Mouse (Mus musculus): ENCODE results near the gene Psenen.

Psenen gene

DNA sequence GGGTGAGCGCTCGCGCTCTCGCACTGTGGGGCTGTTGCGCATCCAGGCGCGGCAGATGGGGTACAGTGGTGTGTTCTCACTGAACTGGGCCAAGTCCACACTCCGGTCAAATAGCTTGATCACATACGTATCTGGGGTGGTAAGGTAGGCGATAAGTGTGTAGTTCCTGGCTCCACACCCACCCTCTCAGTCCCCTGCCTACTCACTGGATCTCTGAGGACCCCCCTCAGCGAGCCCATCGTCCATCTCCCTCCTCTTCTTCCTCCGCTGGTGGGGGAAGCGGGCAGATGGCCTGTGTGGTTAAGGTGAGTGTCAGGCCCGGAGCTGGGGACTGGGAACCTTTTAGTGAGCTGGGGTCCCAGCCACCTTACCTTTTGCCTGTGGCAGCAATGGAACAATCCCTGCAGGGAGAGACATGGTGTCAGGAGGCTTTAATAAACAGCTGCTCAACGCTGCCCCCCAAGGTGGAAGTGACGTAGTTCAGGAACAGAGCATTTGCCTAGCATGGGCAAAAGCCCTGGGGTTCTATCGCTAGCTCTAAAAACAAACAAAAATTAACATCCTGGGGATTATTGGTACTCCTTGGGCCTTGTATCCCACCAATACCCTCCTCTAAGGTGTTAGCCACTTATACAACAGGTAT is 6.4 kb downstream of the Psenen start:
- in situ Hi-C loops (cut with MboI, MseI) = no loop called here

DNA sequence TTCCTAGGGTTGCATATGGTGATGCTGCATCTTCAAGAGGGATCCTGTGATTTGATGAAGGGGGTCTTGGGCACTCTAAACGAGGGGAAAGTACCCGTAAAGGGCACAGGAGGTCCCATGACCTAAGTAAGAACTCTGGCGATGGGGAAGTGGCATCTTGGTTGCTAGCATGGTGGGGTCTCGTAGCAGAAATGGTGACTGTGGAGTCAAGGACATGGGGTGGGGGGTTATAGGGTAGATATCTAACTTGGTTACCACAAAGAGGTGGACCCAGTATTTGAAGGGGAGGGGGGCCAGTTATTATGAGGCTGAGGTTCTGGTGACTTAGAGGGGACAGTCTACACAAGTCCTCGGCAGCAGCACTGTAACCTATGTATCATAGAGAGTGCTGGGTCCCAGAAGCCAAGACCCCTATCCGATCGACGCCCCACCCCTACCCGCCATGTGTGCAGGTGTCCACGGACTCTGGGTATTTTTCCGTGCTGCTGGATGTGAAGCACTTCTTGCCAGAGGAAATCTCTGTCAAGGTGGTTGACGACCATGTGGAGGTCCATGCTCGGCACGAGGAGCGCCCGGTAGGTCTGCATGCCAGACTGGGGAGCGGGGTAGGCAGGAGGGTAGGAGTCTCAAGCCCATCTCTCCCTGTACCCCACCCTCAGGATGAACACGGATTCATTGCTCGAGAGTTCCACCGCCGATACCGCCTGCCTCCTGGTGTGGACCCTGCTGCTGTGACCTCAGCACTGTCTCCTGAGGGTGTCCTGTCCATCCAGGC is 9.4 kb downstream of the Psenen start:
- in situ Hi-C loops (cut with MboI, MseI) = no loop called here

DNA sequence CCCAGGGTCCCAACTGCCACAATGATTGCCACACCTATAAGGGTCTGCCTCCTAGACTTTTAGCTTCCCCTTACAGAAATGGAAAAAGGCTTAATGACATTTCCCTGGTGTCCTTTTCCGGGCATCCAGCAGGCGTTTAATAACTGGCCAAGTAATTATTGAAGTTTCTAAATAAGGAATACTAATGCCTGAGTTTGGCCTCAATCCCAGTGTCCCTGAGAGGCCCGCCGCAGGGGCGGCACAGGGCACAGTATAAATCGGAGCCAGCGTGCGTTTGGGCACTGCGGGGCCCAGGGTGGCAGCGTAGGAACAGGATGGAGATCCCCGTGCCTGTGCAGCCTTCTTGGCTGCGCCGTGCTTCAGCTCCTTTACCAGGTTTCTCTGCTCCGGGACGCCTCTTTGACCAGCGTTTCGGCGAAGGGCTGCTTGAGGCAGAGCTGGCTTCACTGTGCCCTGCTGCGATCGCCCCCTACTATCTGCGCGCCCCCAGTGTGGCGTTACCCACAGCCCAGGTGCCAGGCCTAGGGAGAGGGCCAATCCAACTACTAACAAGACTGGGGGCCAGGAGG is 10.3 kb downstream of the Psenen start:
- in situ Hi-C loops (cut with MboI, MseI) = no loop called here

DNA sequence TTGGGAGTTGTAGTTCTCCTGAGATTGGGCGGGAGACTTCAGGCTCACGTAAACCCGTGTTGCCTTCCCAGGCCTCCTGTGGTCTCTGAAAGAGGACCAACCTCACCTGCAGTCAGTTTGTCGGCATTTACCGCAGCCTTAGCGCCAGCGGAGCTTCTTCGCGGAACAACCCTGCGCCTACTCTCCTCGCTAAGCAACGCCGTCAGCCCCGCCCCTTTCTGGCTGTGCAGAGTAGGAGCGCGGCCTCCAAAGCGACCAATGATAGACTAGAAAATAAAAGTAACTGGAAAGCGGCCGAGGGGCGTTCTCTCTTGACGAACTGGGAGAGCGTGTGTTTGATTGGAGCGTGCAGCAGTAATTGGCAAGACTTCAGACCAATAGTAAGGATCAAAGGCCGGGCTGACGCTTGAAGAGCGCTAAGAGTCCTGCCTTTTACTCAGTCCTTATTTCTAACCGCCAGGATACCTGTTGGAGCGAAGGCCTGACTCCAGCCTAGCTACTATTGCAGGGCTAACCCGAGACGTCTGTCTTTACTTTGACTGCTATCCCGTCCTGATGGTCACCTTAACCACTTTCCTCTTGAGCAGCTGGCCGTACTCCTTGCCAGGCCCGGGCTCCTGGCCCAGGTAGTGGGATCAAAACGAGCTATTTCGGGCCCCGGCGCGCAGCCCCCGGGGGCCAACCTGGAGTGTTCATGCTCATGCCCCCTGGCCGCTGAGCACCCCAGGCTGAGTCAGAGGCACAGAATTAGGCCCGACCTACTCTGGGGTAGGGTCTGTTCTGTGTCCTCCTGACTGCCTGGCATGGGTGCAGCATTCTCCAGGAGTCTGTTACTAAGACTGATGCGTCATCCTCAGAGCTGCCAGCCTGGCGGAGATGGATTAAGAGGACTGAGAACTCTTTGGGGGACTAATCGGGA is 11.1 kb downstream of the Psenen start, which contains the start of the genes Hspb6 and Proser3:
Hspb6 (plus strand) TSS at position 77 of the 919 bp plus-strand sequence.
Proser3 (minus strand) TSS at position 198 of the 919 bp plus-strand sequence.
- in situ Hi-C loops (cut with MboI, MseI) = no loop called here

DNA sequence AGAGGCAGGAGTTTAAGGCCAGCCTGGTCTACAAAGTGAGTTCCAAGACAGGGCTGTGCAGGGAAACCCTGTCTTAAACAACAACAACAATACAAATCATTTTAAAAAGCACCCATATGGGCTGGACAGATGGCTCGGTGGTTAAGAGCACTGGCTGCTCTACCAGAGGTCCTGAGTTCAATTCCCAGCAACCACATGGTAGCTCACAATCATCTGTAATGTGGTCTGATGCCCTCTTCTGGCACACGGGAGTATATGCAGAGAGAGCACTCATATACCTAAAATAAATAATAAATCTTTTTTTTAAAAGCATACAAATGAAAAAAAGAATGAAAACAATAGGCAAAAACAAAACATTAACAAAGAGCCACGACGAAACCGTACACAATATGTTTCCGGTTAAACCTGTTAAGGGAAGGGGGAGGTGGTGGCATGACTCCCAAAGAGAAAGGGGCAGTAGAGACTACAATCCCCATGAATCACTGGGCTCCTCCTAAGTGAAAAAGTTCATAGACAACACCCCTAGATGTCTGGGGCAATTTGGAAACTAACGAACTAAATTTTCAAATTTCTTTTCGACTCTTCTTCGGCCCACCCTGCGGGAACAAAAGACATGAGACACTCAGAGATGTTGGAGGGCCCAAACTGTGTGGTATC is 11.9 kb downstream of the Psenen start:
- in situ Hi-C loops (cut with MboI, MseI) = no loop called here

DNA sequence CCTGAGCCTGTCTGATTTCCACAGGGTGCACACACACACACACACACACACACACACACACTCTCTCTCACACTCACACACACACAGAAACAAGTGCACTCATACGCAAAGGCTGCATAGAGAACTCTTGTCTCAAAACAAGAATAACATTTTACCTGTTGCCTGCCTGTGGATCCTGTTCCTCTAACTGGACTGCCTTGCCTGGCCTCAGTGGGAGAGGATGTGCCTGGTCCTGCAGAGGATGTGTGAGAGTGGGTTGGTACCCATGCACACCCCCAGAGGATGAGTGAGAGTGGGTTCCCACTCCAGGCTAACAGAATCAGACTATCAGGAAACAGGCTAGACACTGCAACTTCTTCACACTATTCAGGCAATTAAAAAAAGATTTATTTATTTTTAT is 12.8 kb downstream of the Psenen start:
- in situ Hi-C loops (cut with MboI, MseI) = no loop called here

DNA sequence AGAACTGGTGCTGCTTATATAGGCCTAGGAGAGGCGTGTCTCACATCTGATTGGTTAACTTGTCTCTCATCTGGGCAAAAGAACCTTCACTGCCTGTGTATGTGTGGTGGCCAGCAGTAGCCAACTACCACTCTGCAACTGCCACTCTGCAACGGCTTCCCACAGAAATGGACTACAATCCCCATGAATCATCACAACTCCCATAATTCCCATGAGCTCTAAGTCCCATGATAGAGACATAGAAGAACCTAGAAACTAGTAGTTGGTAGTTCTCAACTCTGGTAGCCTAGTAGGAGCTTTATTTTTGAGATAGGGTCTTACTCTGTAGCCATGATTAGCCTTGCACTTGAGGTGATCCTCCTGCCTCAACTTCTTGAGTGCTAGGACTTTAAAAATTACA is 13.5 kb downstream of the Psenen start:
- in situ Hi-C loops (cut with MboI, MseI) = no loop called here

DNA sequence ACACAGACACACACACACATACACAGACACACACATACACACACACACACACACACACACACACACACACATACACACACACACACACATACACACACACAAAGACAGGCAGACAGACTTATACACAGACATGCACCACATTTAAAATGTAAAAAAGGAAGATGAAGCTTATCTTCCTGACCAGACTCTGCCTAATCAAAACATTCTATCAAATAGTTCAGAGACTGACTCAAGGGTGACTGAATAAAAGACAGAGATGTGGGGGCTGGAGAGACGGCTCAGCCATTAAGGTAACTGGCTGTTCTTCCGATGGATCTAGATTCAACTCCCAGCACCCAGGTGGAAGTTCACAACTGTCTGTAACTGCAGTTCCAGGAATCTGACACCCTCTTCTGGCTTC is 19.1 kb downstream of the Psenen start:
- in situ Hi-C loops (cut with MboI, MseI) = no loop called here

DNA sequence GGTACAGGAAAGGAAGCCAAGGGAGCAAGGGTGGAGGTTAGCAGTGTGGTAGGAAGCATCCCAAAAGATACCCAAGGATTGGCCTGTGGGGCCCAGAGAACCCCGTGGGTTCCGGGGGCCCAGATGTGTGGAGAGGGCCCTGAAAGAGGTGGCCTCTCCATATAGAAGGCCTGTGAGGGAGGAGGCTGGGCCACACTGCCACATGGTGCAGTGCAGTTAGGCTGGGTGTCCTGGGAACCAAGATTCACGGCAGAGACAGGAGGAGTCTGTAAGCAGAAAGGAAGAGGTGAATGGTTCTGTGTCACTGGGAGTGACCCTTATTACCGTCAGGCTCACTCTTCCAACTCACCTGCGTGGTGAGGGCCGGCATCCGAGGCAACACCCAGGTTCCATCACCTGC is 22.9 kb downstream of the Psenen start:
- in situ Hi-C loops (cut with MboI, MseI) = no loop called here

DNA sequence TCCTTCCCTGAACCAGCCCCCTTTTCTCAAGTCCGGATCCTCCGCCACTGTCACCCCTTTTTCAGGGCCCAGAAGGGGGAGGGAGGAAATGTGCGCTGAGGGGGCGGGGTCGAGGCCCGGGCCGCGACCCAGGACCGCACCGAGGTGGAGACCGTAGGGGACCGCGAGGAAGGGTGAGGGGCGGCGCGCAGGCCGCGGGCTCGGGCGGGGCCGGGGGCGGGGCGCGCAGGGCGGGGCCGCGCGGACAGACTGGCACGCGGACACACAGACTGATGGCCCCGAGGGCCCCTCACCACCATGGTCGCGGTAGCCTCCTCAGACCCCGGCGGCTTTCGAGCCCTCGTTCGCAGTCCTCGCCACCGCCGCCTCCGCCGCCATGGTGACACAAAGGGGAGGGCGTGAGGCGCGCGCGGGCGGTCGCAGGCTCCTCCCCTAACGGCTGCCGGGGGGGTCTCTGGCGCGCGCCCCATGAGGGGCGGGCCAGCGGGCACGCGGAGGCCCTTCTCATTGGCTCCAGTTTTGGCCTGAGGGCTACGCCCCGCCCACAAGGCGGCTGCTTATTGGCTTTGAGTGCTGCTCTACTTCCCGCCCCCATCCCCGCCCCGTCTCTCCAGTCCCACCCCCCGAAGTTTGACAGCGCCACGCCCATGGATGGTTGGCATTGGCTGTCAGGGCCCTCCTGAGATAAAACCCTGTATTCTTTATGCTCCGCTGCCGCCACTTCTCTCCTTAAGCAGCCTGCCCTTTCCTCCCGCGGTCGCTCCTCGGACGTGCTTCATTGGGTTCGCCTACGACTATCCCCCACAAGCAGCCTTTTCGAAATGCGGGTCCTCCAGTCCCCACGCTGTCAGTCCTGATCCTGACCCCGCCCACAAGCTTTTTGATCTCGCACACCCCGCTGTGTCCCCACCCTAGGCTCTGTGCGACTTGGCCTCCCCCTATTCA is 28.5 kb downstream of the Psenen start, which contains the start of gene Arhgap33:
Arhgap33 (minus strand) TSS at position 428 of the 945 bp plus-strand sequence.
- in situ Hi-C loops (cut with MboI, MseI) = no loop called here

DNA sequence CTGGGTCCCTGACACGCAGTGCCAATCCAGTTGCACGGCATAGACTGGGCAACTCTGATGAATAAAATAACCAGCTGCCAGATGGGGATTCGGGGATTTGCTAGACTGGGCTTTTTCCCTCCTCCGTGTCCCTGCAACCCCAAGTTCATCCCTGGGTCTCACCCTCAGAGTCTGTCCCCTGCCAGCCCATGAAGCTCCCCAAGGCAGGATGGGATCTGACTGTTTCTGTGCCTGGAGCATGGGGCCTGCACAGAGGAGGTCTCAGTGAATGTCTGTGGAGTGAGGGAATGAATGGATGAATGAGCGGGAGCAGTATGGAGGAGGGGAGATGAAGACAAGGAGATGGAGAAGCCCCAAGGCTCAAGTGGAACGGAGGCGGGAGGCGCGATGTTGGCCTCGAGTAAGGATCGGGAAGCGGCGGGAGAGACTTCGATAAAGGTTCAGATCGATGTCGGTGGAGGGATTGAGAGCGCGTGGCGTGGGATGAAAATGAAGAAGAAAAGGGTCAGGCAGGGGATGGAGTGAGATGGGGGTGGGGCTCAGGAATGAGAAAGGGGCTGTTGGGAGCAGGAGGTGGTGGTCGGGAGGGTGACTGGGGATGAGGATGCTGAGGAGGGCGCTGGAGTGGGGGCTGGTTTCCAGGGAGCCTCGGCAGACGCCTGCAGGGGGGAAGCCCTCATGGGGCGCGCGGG is 29.3 kb downstream of the Psenen start:
- in situ Hi-C loops (cut with MboI, MseI) = no loop called here

DNA sequence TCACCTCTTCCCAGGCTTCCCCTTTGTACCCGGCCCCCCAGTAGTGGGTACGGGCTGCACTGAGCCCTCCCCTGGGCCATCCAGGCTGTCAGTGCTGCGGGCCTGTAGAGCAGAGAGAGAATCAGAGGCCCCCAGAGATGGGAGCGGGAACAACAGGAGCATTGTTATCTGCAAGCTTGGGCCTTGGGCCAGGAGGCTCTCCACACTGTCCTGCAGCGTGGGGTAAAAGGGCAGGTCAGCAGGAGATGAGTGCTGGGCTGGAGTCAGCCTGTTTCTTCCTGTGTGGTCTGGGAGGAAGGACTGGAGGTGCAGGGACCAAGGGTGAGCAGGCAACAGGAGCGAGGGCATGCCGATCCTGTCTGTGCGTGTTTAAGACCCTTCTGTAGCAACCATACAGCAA is 30.5 kb downstream of the Psenen start:
- in situ Hi-C loops (cut with MboI, MseI) = no loop called here

DNA sequence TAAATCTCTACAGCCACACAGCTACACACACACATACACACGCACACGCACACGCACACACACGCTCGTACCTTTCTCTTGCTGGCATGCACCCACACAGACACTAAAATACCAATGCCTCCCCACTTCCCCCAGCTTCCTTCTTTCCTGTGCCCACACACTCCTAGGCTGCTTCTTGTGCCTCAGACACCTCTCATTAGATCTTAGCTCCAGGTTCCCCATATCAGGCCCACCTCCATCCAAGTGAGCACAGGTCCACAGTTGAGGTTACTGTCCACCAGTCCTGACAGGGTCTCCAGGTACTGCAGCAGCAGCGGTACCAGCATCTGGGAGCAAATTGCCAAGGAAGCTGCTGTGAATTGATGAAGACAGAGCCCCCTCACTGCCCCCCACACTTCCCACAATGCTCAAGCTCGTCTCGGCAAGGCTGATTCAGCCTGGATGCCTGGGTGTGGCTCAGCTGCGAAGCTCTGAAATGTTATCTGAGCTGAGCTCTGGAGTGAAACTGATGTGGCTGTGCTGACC is 32.1 kb downstream of the Psenen start:
- in situ Hi-C loops (cut with MboI, MseI) = no loop called here

DNA sequence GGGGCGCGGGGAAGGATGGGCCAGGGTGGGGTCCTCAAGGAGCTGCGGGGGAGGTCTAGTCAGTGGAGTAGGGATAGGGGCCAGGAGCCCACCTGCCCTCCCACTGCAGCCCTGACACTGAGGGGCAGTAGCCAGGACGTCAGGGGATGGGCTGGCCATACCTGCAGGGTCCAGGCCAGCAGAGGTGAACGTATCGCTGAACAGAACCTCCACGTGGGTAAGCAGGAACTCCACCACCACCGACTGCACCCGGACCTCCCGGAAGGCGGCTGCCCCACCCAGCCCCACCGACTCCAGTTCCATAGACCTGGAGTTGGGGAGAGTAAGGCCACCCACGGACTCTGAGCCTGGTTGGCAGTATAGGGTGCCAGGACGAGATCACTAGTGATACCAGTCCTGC is 36.4 kb downstream of the Psenen start:
- in situ Hi-C loops (cut with MboI, MseI) = no loop called here

DNA sequence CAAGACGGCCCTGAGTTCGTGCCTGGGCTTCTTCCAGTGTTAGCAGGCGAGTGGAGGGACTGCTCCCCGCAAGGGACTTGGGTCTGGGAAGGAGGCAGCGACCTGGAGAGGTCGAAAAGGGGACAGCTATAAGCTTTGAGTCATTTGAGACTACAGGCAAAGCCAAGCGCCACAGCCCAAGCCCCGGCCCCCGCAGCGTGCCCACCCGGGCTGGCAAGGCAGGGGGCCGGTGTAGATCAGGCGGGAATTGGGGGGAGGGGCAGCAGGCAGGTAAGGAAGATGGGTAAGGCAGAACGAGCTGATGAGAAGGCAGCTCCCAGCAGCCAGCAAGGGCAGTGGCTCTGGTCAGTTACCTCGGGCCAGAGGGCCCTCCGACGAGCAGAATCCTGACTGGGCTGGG is 37.0 kb downstream of the Psenen start:
- in situ Hi-C loops (cut with MboI, MseI) = no loop called here

DNA sequence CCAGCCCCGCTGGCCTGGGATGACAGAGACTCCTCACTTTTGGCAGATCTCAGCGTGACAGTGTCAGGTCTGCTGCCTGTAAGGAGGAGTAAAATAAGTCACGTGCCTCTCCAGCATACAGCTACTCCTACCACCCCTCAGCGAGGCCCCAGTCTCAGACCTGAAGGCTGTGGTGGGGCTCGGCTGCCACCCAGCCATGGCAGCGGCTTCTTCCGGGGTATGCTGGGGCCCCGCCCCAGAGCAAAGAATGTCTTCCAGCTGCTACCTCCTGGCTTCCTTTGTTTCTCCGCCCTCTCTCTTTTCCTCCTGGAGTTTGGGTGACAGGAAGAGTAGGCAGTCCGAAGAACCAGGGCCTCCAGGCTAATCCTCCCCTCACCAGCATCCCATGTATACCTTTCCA is 37.5 kb downstream of the Psenen start:
- in situ Hi-C loops (cut with MboI, MseI) = no loop called here

DNA sequence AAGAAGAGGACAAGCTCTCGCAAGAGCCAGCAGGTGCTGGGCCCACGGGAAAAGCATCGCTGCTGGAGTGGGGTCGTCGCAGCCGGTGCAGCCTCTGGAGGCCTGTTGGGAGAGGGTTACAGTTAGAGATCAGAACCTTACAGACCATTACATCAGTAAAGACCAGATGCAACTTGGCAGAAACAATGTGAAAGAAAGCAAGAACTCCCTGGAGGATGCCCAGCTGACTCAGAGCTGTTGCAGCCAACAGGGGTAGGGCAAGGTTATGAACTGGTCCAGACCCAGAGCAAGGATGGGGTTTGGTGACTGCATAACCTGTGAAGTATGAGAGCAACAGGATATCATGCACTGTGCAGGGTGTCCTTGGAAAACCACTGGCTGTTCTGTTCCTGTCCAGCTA is 38.9 kb downstream of the Psenen start:
- in situ Hi-C loops (cut with MboI, MseI) = no loop called here

DNA sequence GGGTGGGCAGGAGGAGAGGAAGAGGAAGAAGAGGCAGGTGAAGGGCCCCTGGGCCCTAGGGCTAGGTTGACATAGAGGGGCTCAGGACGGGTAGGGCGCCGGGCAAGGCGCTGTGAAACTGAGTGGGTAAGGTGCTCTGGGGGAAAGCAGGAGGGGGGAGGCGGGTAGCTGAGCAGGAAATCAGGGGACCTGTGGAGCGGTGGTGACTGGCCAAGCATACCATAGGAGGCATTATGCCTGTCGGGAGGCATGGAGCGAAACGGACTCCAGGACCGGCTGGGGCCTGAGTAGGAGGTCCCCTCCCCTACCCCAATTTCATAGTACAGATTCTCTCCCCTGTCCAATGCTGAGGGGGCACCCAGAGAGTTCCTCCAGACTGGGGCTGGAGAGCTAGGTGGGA is 40.6 kb downstream of the Psenen start:
- in situ Hi-C loops (cut with MboI, MseI) = no loop called here

DNA sequence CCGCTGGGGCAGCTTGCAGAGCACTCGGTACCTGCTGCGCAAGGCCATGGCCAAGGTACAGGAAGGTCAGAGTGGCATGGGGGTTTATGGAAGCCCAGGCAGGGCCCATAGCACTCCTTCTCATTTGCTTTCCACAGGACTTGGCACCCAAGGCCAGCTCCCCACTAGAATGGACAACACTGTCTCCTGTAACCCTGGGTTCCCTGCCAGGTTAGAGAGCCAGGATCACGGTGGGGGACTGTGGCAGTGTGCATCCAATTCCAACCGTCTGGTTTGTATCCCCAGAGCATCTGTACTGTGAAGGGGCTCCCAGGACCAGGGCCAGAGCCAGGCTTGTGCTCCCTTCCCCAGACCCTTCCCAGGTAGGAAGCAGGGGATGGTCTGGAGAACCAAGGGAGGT is 42.6 kb downstream of the Psenen start:
- in situ Hi-C loops (cut with MboI, MseI) = no loop called here
